Mouse (Mus musculus) brain, embryonic 14.5 days (tissue): ENCODE results near the gene Cntnap5c. TPM values are rescaled to one million over a fixed set of nuclear protein-coding genes. Genes with fewer than 3 reads are reported as not detected.

Experiments
- DNase-seq: peaks from one replicate; pipeline ENCODE4 v3.0.0-alpha.2; 2011; ENCODE audit warnings: low read depth
- CTCF ChIP-seq: fragments of 200-500 bp; IDR thresholded peaks from 2 replicates; pipeline ENCODE4 v1.5.1; 2012; ENCODE audit warnings: inconsistent platforms, mild to moderate bottlenecking, moderate library complexity, borderline replicate concordance; ENCODE audit not compliant: insufficient read depth, insufficient read length; ENCODE audit errors: extremely low read depth
- POLR2A ChIP-seq: fragments of 200-500 bp; IDR thresholded peaks from 2 replicates; pipeline ENCODE4 v1.6.1; 2012; ENCODE audit warnings: mild to moderate bottlenecking, inconsistent platforms, borderline replicate concordance; ENCODE audit not compliant: poor library complexity, insufficient read depth, insufficient read length, severe bottlenecking; ENCODE audit errors: extremely low read depth
- polyA plus RNA-seq: library from polyadenylated mRNA; depleted of rRNA; stranded (reverse); fragments of >200 nt; gene quantifications from 2 replicates; pipeline ENCODE4 v1.2.3, GENCODE M21; 2012; rRNA removed

The Cntnap5c gene
- polyA plus RNA-seq: 1.6 and 2.0 TPM in 2 replicates

DNA sequence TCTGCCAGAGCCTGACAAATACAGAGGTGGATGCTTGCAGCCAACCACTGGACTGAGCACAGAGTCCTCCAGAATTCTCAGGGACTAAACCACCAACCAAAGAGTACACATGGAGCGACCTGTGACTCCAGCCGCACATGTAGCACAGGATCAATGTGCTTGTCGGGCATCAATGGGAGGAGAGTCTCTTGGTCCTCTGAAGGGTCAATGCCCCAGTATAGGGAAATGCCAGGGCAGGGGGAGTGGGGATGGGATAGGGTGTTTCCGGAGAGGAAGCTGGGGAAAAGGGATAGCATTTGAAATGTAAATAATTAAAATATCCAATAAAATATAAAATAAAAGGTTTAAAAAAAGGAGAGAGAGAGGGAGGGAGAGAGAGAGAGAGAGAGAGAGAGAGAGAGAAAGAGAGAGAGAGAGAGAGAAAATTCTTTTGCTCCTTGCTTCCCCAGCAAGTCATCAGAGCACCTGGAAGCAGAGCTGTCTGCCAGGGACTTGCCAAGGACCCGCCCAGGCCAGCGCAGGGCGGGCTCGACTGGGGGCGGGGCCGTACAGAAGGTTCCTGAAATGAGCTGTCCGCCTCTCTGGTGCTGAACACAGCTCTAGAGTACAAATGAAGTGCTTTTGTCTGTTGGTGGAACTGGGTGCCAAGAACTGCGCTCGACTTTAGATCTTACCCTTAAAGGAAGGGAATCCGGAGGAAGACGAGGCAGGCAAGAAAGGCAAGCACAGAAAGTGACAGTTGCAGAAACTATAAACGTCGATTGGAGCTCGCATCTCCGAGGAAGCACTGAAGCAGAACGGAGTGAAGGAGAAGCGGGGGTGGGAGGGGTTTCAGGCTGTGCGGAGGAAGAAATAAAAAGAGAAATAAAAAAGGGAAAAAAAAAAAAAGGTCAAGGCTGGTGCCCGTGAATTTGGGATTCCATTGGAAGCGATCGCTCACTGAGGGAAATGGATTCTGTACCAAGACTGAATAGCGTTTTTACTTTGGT lies at the start of gene Cntnap5c:
Gene Cntnap5c, plus strand, starts transcription at position 949 of the 989 bp plus-strand sequence.
- peak; percentile 86 for DNase-seq
- no peak for TF ChIP-seq POLR2A
- no peak for TF ChIP-seq CTCF

DNA sequence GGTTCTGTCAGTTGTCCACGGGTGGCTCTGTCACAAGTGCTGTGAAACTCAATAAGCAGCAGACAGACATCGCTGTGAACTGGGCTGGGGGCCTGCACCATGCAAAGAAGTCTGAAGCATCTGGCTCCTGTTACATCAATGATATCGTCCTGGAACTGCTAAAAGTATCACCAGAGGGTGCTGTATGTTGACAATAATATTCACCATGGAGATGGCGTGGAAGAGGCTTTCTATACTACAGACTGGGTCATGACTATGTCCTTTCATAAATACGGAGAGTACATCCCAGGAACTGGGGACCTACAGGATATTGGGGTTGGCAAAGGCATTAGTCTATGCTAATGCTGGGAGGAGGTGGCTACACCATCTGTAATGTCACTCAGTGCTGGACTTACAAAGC lies 27.3 kb upstream of the Cntnap5c start, which contains the start of gene Gm21834:
Gene Gm21834, minus strand, starts transcription at position 101 of the 400 bp plus-strand sequence.
- no peak for TF ChIP-seq POLR2A
- TF ChIP-seq CTCF: no peak
- no peak for DNase-seq

DNA sequence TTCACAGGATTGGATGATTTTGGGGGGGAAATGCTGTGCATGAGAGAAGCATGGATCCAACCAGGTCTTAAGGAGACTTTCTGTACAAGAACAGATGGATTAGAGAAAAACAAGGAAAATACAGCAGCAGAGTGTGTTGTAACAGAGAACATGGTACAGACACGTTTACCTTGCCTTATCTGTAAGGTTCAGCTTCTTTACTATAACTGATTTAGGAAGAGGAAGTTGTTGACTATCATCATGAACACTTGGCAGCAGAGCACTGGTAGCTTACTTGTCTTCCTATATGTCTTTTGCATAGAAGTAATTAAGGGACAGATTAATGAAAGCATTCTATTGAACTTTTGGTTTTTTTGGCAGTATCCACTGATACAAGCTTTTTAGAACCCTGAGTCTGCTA lies 11.3 kb upstream of the Cntnap5c start:
- TF ChIP-seq POLR2A (no peak), CTCF (no peak)
- no peak for DNase-seq

DNA sequence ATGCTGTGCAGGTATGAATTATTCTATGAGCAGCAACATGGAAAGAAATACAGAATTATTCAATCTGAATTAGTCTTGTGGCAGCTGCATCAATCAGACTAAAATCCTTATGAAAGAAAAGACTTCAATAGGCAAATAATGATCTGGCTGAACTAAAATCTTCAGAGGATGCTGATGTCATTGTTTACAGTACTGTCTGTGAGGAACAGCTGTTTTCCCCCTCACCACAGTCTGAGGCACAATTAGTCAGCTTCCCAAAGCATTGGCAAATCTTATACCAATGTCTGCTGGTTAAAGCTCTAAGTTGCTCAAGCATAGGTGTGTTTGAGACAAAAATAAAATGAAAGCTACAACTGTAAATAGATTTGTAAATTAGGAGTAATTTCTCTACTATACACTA lies 2.1 kb upstream of the Cntnap5c start:
- peak; percentile 60 for DNase-seq
- TF ChIP-seq CTCF: no peak
- TF ChIP-seq POLR2A: no peak

DNA sequence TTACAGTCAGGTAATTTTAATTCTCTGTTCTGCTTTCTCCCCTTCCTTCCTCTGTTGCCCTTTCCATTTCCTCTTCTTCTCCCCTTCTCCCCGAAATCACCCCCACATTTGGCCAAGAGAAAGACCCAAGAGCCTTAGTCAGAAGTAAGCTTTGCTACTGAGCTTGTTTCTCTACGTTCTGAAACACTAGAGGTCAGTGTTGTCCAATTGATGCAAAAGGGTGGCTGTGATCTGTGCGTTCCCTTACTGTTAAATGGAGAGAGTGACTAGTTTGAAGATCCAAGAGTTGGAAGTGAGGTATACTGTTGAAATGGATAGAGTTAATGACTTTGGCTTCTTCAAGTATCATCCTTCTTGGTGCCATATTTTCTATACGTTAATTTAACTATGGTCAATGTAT lies 1.5 kb downstream of the Cntnap5c start:
- peak; percentile 60; the same call in 1 of the 2 replicates for TF ChIP-seq CTCF
- no peak for TF ChIP-seq POLR2A
- peak; percentile 90 for DNase-seq

DNA sequence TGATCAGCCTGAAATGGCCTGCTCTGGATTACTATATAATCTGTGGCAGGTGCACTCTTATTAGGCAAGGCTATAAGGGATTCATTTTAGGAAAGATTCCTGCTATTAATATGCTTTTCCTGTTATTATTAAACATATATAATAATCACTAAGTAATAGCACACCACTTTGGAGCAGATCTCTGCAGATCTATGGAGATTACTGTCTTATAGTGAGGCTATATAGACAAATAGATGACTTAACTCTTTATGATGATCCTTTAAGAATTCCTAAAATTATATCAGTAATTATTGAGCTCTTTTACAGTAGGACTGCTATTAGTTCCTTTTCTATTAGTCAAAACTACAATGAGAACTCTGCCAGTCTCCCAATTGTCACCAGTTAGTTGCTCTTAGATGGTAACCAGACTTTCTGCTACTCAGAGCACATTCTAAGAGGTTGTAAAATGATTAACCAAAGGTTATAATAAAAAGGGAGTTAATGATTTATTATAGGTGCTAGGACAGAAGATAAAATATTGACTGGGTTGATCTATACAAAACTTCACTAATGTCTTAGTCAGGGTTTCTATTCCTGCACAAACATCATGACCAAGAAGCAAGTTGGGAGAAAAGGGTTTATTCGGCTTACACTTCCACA lies 18.9 kb downstream of the Cntnap5c start:
- no peak for TF ChIP-seq CTCF
- TF ChIP-seq POLR2A: no peak
- no peak for DNase-seq

DNA sequence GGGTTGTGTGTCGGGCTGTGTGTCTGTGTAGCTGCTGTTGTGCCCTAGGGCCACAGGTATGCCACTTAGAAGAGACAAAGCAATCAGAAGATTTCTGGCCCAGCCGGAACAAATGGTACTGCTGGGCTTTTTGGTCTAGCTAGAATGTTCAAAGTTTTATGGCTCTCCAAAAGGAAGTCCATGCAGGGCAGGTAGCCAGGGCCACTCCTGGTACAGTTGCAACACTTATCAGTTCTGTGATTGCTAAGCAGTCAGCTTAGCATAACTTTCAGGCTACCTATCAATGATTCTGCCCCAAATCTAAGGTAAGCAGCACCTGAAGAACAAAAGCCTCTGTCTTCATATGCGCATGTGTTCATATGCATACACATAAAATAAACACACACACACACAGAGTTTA lies 26.0 kb downstream of the Cntnap5c start:
- TF ChIP-seq POLR2A: no peak
- no peak for TF ChIP-seq CTCF
- no peak for DNase-seq

DNA sequence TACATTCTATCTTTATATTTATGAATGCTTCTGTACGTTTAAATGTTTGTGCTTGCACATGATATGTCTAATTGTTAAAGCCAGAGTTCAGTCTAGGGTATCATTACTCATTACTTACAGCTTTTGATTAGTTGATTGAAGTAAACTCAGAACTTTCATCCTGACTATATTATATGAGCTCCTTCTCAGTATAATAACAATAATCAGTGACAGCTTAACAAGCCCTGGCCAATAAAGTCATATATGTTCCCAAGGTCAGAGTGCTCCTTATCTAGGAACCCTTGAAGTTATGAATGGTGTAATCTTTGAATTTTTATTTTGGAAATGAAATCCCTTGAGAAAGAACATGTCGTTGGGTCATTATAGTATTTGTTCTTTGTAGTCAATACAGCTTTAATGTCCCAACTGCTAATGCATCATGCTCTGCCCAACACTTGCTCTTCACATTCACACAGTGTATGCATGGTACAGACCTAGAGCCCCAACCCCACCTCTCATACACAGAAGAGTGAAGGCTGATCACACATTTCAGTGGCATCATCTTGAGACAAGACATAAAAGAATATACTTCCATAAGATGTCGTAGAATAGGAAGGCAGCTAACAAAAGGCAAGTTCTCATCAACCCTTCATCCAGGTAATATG lies 27.4 kb downstream of the Cntnap5c start:
- DNase-seq: no peak
- TF ChIP-seq CTCF (no peak), POLR2A (no peak)

DNA sequence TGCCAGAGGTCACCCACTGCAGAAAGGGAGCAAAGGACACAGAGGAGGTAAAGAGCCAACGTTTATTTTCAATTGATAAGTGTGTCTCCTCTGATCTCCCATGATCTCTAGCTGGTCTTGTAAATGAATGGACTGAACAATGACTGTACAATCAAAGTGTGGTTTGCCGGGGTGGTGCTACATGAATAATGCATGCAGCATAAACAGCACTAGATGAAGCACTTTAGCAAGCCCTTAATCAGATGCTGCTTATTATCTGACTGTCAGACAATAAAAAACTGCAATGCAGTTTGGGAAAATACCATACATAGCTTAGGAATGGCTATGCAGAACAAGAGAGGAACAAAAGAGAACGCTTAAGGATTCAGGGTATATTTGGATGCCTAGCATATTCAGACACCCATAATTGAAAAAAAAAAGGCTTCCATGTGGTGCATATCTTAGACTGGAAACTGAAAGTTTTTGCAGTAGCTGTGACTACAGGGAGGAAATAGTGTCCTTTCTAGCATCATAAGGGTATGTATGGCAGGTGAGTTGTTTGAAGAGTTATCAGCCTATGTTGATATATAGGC lies 30.1 kb downstream of the Cntnap5c start:
- TF ChIP-seq POLR2A: no peak
- no peak for TF ChIP-seq CTCF
- DNase-seq: peak; percentile 79

DNA sequence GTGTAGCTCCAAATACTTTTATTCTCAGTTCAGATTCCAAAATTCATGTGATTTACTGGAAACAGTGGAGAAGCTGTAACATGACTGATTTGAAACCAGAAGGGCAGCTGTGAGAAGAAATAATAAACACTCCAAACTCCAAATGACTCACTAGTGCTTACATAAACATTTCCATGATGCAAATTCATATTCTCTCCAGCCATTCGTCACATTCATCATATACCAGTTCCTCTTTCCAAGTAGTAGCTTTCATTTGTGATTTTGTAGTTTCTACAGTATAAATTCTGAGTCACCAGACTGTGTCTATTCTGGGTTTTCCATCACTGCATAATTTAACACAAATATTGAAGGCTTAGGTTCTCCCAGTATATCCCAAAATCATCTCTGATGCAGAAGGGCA lies 31.8 kb downstream of the Cntnap5c start:
- no peak for TF ChIP-seq CTCF
- TF ChIP-seq POLR2A: no peak
- DNase-seq: no peak
